In the genomic region with DNA sequence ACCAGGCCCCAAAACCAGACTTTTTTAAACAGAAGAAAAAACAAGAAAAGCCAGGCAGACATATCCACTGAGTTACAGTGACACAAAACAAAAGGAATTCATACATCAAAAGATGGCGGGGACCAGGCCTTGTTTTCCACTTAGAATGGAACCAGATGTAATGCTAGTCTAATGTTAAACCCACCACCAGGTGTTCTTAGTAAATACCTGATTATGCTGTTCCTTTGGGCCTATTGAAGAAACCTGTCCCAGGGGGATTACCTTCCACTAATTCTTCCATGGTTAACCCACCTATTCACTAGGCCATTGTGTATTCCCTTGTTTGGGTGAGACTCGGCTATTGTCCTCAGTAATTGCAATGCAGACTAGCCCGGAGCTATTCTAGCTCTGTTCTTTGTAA, we compare ENCODE assay signal across 25 mouse cellular contexts. TPM values are rescaled to one million over a fixed set of nuclear protein-coding genes. Genes with fewer than 3 reads are reported as not detected.
DNase-seq lines count a peak whose midpoint lies in the region; ATAC-seq and TF ChIP-seq lines count a peak whose summit lies in the region.
"Had no signal": no experiment of that assay in that cellular context is flagged by ENCODE, and none has a peak within 500 bp of the region (broad histone marks: within the 10 kb centered on the region; RNA-seq: fewer than 3 reads in every experiment).

No protein-coding gene starts in this region.

- H3K27me3 ChIP-seq in ES-Bruce4 (ENCODE audit: control insufficient read depth, insufficient read depth, low read length, poor library complexity, severe bottlenecking): no peaks in the 10 kb centered on the region
- no peaks in the 10 kb centered on the region for H3K27me3 ChIP-seq in forebrain, embryonic 14.5 days (replicated peaks; ENCODE audit: control insufficient read depth, insufficient read depth, low read length)
- H3K27me3 ChIP-seq in forebrain, embryonic 10.5 days (ENCODE audit: poor library complexity, severe bottlenecking): no peaks in the 10 kb centered on the region
- H3K27me3 ChIP-seq: embryonic facial prominence, embryonic 12.5 days; embryonic facial prominence, embryonic 15.5 days; forebrain, embryonic 13.5 days; Patski had no signal

- 0 out of 2 replicates have a peak, but pooled peaks have one; percentile 55 for TF ChIP-seq EP300 in ES-Bruce4 (IDR thresholded peaks at IDR 0.05; ENCODE audit: insufficient read depth, low read depth, low read length)

- ATAC-seq in forebrain, embryonic 14.5 days: no peak
- ATAC-seq: activated CD4-positive, CD25-positive, alpha-beta regulatory T cell, adult 4 months; forebrain, embryonic 13.5 days; forebrain, embryonic 16.5 days; Patski had no signal

- H3K4me3 ChIP-seq in ES-Bruce4 (ENCODE audit: low read depth, low read length): peak overlapping the region; percentile 91
- no peak overlapping the region for H3K4me3 ChIP-seq in forebrain, embryonic 14.5 days (ENCODE audit: low read depth, low read length)
- no peak overlapping the region for H3K4me3 ChIP-seq in forebrain, embryonic 10.5 days
- H3K4me3 ChIP-seq: embryonic facial prominence, embryonic 12.5 days; embryonic facial prominence, embryonic 15.5 days; erythroblast, embryonic 14.5 days; forebrain, embryonic 13.5 days had no signal

- WGBS in forebrain, embryonic 14.5 days: 31% methylated on average over 3 of the region's 3 CpGs
- WGBS in forebrain, embryonic 10.5 days: 60% methylated on average over 3 of the region's 3 CpGs

- peak overlapping the region; percentile 98 for H3K27ac ChIP-seq in ES-Bruce4 (ENCODE audit: insufficient read depth, low read length)
- H3K27ac ChIP-seq in forebrain, embryonic 14.5 days (ENCODE audit: low read depth, low read length): no peak overlapping the region
- H3K27ac ChIP-seq in forebrain, embryonic 10.5 days: no peak overlapping the region
- H3K27ac ChIP-seq: embryonic facial prominence, embryonic 12.5 days; embryonic facial prominence, embryonic 15.5 days; forebrain, embryonic 13.5 days had no signal

- TF ChIP-seq POLR2A in ES-Bruce4 (IDR thresholded peaks at IDR 0.05; ENCODE audit: insufficient read depth, low read length): no peak

- no peaks in the 10 kb centered on the region for H3K36me3 ChIP-seq in ES-Bruce4 (ENCODE audit: control insufficient read depth, insufficient read depth, low read length, poor library complexity, severe bottlenecking)
- no peaks in the 10 kb centered on the region for H3K36me3 ChIP-seq in forebrain, embryonic 14.5 days (ENCODE audit: control insufficient read depth, insufficient read depth, low read length)
- no peaks in the 10 kb centered on the region for H3K36me3 ChIP-seq in forebrain, embryonic 10.5 days (replicated peaks)
- H3K36me3 ChIP-seq: embryonic facial prominence, embryonic 12.5 days; embryonic facial prominence, embryonic 15.5 days; G1E had no signal

- H3K4me2 ChIP-seq in forebrain, embryonic 14.5 days (ENCODE audit: low read length): no peak overlapping the region
- H3K4me2 ChIP-seq: embryonic facial prominence, embryonic 12.5 days; embryonic facial prominence, embryonic 15.5 days; forebrain, embryonic 13.5 days had no signal

- TF ChIP-seq CTCF in ES-Bruce4 (IDR thresholded peaks at IDR 0.05; ENCODE audit: low read depth, low read length): no peak

- peak; percentile 20 for DNase-seq in ES-CJ7 (ENCODE audit: low read depth, low spot score)
- peak; percentile 82 for DNase-seq in R1 (ENCODE audit: low read depth, low spot score)
- peak; percentile 60 for DNase-seq in ZHBTc4 (ENCODE audit: low read depth, low spot score)
- no peak for DNase-seq in T-cell, adult 2 months (ENCODE audit: low spot score)
- no peak for DNase-seq in forebrain, embryonic 14.5 days (ENCODE audit: low spot score)
- DNase-seq in forebrain, embryonic 10.5 days (ENCODE audit: extremely low spot score, low spot score): no peak
- DNase-seq: adrenal gland, adult 8-10 months; adrenal gland, postnatal 14 days; adrenal gland, postnatal 36 days; cerebellum, adult 11-12 months; cerebellum, adult 2 months; cerebellum, adult 9-10 months; cerebellum, postnatal 10 days; cerebellum, postnatal 25 days; embryo, embryonic 11 days had no signal

- peaks cover 7% of the 10 kb centered on the region for H3K4me1 ChIP-seq in ES-Bruce4 (ENCODE audit: control insufficient read depth, insufficient read depth, low read length)
- no peaks in the 10 kb centered on the region for H3K4me1 ChIP-seq in forebrain, embryonic 14.5 days (ENCODE audit: control insufficient read depth, insufficient read depth, low read length)
- no peaks in the 10 kb centered on the region for H3K4me1 ChIP-seq in forebrain, embryonic 10.5 days
- H3K4me1 ChIP-seq: embryonic facial prominence, embryonic 12.5 days; embryonic facial prominence, embryonic 15.5 days; forebrain, embryonic 13.5 days had no signal

- no peaks in the 10 kb centered on the region for H3K9me3 ChIP-seq in ES-Bruce4 (replicated peaks; ENCODE audit: control insufficient read depth, insufficient read depth, low read length, poor library complexity, severe bottlenecking)
- no peaks in the 10 kb centered on the region for H3K9me3 ChIP-seq in forebrain, embryonic 14.5 days (replicated peaks; ENCODE audit: control insufficient read depth, low read length)
- no peaks in the 10 kb centered on the region for H3K9me3 ChIP-seq in forebrain, embryonic 10.5 days
- H3K9me3 ChIP-seq: embryonic facial prominence, embryonic 12.5 days; embryonic facial prominence, embryonic 15.5 days; forebrain, embryonic 13.5 days; G1E had no signal

- peak overlapping the region; percentile 68 for H3K9ac ChIP-seq in ES-Bruce4 (ENCODE audit: low read depth, poor library complexity, severe bottlenecking)
- no peak overlapping the region for H3K9ac ChIP-seq in forebrain, embryonic 14.5 days (ENCODE audit: low read length)
- H3K9ac ChIP-seq: embryonic facial prominence, embryonic 12.5 days; embryonic facial prominence, embryonic 15.5 days; forebrain, embryonic 13.5 days had no signal

RNA-seq across cellular contexts. Expression of a gene that starts 14.9 kb away (rescaled TPM):
- 4.8 and 5.5 TPM in 2 replicates for polyA plus RNA-seq in ES-Bruce4 (2011; ENCODE audit: insufficient read depth, insufficient read length, low read depth, missing spikeins)
- 13.9 and 14.0 TPM in 2 replicates for polyA plus RNA-seq in forebrain, embryonic 14.5 days (2014; fragmentation: Nextera tagmentation; extraction: Ambion mirVana)
- 6.0 and 7.8 TPM in 2 replicates for polyA plus RNA-seq in forebrain, embryonic 10.5 days (2016; fragmentation: Nextera tagmentation; extraction: Ambion mirVana)
- polyA plus RNA-seq: erythroblast, embryonic 14.5 days had no signal

RNA-seq across cellular contexts. Expression of a gene that starts 19.1 kb away (rescaled TPM):
- polyA plus RNA-seq in ES-Bruce4 (2011; ENCODE audit: insufficient read depth, insufficient read length, low read depth, missing spikeins): 15.5 and 16.6 TPM in 2 replicates
- polyA plus RNA-seq in forebrain, embryonic 14.5 days (2014; fragmentation: Nextera tagmentation; extraction: Ambion mirVana): 4.0 TPM in 2 replicates
- 4.3 and 4.6 TPM in 2 replicates for polyA plus RNA-seq in forebrain, embryonic 10.5 days (2016; fragmentation: Nextera tagmentation; extraction: Ambion mirVana)
- polyA plus RNA-seq: erythroblast, embryonic 14.5 days had no signal

RNA-seq across cellular contexts. Expression of a gene that starts 32.3 kb away (rescaled TPM):
- 5.4 and 8.5 TPM in 2 replicates for polyA plus RNA-seq in ES-Bruce4 (2011; ENCODE audit: insufficient read depth, insufficient read length, low read depth, missing spikeins)
- polyA plus RNA-seq in forebrain, embryonic 14.5 days (2014; fragmentation: Nextera tagmentation; extraction: Ambion mirVana): 4.9 and 7.4 TPM in 2 replicates
- 2.5 and 2.7 TPM in 2 replicates for polyA plus RNA-seq in forebrain, embryonic 10.5 days (2016; fragmentation: Nextera tagmentation; extraction: Ambion mirVana)
- polyA plus RNA-seq: C2C12; erythroblast, embryonic 14.5 days; G1E had no signal

RNA-seq across cellular contexts. Expression of a gene that starts 43.6 kb away (rescaled TPM):
- polyA plus RNA-seq in ES-Bruce4 (2011; ENCODE audit: insufficient read depth, insufficient read length, low read depth, missing spikeins): 4.4 and 5.5 TPM in 2 replicates
- 9.8 and 11.8 TPM in 2 replicates for polyA plus RNA-seq in forebrain, embryonic 14.5 days (2014; fragmentation: Nextera tagmentation; extraction: Ambion mirVana)
- 5.0 and 5.4 TPM in 2 replicates for polyA plus RNA-seq in forebrain, embryonic 10.5 days (2016; fragmentation: Nextera tagmentation; extraction: Ambion mirVana)
- polyA plus RNA-seq: erythroblast, embryonic 14.5 days had no signal

Comparison
In these comparisons a context has a peak if more than half of its experiments do, and no peak if none do; other contexts are left out.
1. DNase-seq: peak in ES-CJ7 (single experiment), R1 (single experiment) and ZHBTc4 (single experiment); none in T-cell, adult 2 months (single experiment), forebrain, embryonic 14.5 days (single experiment) and forebrain, embryonic 10.5 days (single experiment).